Mouse (Mus musculus) neural tube, embryonic 10.5 days (tissue): Measurements from ENCODE around the gene Ranbp9.

Experiments
- DNase-seq: peaks from one replicate; pipeline ENCODE4 v3.0.0-alpha.2; 2017; ENCODE audit warnings: low spot score; ENCODE audit errors: extremely low spot score

Gene Ranbp9

DNA sequence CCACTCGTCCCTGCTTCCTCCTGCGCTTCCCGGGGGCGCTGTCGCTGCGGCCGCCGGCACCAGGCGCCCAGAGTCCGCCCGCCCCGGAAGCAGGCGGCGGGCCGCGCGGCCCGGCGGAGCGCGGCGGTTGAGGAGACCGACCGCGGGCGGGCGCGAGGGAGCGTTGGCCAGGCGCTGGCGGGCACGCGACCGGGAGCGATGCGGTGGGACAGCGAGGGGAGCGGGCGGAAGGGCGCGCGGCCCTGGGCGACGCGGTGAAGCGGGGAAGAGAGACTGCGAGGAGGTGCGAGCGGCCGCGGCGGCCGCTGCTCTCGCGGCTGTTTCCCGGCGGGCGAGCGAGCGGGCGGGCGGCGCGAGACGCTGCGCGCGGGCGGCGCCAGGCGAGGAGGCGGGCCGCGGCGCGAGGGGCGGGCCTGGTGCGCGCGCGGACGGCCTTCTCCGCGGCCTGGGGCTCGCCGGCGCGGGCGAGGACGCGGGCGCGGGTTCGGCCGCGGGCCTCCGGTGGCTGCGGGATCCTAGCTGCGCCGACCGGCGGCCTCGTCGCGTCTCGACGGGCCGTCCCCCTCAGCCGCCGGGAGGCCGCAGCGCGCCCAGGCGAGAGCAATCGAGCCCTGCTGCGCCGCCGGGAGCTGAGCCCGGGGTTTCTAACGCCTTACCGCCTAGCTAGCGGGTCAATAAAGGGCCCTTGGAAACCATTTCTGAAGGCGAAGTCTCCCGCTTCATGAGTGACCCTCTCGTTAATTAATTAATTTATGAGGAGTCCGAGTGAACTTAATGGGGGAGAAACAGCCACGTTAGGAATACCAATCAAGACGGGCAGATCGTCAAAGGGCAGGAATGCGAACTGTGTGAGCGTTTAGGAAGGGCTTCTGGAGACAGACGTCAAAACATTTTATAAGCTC, at the start of gene Ranbp9:
Gene Ranbp9, minus strand, starts transcription at position 326 of the 902 bp plus-strand sequence.
- DNase-seq: peak; percentile 82

DNA sequence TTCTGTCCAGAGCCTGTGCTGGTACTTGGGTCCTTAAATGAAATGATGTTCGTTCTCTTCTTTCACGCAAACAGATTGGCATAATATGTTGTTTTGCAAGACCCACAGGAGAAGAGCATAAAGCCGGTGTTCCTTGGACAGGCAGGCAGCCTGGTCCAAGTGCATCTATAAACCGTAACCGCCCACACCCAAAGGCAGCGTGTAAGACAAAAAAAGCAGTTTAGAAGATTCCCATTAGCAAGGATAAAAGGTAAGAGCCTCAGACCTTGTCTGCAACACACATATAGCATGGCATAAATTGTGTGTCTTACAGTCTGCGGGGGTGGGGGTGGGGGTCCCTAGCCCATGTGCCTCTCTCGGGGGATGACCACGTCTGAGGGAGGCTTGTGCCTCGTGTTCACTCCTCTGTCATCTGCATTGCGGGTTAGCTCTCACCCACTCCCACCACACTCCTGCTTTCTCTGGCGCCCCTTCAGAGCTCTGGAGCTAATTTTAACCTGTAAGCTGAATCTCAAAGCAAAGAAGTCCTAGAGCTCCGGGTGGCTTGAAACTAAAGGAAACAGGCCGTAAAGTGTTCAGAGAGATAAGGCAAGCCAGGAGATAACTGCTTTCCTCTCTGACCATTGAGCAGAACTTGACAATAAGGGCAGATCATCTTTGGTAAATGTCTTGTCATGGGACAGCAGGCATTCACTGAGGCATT, 49.2 kb upstream of the Ranbp9 start:
- DNase-seq: no peak

DNA sequence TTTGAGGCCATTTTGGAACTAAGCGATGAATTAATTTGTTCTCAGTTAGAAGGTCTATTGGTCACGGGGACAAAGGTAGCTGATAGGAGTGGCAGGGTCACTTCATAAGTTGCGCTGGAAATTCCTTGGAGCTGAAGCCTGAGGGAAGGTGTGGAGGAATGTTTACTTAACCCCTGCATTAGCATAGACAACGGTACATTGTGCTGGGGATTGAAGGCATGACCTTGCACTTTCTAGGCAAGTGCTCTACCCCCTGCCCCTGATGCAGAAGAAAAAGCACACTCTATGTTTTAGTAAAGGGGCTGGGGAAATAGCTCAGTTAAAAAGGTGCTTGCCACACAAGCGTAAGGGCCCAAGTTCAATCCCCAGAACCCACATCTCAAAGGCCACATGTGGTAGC, 45.2 kb upstream of the Ranbp9 start:
- no peak for DNase-seq

DNA sequence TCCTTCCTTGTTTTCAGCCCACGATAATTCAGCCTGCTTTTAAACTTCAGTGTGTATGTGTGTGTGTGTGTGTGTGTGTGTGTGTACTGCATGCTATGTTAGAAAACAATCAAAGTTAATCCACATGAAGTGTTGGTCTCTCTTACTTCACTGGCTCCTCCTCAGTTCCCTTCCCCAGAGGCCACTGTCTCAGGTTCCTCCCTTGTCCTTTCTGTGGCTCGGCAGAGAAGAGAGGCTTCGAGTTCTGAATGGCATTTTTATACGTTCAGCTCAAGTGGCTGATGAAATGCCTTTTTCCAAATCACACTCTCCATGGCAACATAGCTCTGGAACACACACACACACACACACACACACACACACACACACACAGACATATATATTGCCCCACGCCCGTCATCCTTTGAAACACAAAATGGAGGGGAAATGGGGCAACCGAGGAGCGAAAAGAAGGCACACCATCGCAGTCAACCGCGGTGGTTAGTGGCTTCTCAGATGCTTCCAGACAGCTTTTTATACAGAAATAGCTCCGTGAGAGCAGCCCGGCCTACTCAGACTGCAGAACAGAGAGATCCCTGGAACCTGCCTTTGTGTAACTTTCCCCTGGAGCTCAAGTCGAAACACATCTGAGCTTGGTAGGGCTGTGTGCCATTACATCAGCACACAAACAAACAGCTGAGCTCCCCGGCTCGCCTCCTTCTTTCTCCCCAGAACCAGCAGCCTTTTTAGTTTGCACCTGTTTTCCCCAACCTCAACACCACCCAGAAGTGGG, 44.5 kb upstream of the Ranbp9 start:
- no peak for DNase-seq

DNA sequence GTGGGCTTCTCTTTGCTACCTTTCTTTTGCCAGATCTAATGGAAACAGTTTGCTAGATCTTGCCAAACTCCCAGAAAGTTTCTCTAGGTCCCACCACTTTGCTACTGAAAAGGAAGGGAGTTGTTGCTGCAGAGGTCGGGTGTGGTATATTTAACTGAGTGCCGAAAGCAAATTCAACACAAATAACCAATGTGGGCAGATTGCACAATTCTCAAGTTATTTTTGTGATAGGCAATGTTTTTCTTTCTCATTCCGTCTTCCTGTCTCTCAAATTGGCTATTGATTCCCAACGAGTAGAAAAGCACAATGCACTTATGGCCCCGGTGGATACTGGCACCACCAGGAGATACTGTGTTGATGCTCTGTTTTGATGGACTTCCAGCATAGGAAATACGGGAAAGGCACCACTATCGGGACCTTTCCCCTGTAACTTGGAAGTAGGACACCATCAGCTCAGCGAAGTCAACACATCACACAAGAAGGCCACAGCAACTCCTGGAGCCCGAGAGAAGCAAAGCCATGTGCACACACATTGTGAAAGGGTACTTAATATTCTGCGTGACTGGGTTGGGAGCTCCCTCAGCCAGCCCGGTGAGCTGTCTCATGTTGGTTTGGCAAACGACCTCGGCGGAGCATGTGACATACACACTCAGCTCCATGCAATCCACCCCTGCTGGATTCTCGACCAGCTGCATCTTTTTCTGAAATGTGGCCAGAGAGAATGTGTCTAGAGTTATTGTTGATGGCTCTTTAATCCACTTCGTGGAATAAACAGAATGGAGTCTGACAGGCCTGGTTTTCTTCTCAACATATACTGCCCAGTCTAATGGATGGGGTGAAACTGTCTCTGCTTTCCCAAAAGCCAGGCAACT, 43.6 kb upstream of the Ranbp9 start:
- no peak for DNase-seq

DNA sequence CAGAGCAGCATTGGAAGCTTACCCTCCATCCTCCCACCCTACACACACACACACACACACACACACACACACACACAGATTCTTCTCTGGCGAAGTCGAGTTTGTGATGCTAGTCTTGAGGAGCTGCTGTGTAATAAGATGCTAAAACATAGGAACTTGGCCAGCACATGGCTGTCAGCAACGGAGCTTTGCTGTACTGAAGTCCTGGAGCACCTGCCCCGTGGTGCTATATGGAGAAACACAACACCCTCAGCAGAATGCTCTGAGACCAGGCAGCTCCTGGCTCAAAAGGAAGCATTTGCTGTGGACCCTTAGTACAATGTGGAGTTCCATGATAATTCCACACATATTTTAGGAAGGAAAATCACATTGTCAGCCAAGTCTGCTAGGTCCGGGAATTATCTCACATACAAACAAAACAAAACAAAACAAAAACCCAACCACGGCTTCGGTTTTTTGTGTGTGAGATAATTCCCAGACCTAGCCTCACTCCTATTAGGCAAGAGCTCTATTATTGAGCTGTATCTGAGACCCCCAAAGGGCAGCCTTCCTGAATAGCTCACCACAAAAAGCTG, 42.9 kb upstream of the Ranbp9 start:
- DNase-seq: no peak

DNA sequence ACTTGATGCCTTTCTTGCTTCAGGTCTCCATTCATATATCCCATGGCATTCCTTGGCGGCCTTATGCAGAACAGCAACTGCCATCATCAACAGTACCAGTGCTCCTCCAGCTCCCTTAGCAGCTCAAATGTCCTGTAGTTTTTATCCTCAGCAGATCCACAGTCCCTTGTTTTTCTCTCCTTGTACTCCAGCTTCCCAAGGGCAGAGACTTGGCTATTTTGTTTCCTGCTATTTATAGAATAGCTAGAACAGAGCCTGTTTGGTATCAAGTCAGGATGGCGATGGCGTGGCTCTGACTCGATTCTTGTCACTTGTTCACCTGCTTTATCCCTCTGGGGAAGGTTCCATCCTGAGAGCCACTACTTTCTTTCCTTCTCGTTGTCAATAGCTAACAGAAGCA, 40.9 kb upstream of the Ranbp9 start:
- DNase-seq: no peak

DNA sequence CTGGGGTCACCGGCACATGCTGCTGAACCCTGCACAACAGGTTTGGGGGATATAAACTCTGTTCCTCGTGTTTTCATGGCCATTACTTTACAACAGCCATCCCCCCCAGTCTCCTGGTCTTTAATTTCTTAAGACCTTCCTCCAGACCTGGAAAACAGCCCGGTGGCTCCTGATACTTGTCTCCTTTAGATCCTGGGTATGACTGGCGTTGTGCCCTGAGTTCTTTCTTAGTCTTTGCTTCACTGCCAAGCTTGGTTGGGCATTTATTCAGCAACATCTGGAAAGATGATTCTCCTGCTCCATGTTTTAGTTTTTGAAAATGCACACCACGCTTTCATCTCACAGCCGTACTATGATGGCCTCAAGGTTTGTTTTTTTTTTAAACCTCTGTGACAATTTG, 38.2 kb upstream of the Ranbp9 start:
- DNase-seq: no peak

DNA sequence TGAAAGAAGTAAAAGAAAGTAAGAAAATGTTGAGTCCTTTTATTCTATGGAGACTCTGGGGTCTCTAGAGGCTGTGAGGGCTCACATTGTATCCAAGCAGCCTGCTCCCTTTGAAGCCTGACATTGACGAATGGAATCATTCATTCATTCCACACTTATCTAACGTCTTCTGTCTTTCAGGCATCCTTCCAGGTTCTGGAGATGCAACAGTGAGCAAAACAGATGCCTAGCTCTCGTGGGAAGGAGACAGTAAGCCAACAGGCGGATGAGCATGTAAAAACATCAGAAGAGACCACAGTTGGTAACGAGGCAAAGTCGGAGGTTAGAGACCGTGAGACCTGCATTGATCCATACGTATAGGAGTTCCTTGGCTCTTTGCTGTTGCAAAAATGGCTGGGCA, 36.3 kb upstream of the Ranbp9 start:
- no peak for DNase-seq

DNA sequence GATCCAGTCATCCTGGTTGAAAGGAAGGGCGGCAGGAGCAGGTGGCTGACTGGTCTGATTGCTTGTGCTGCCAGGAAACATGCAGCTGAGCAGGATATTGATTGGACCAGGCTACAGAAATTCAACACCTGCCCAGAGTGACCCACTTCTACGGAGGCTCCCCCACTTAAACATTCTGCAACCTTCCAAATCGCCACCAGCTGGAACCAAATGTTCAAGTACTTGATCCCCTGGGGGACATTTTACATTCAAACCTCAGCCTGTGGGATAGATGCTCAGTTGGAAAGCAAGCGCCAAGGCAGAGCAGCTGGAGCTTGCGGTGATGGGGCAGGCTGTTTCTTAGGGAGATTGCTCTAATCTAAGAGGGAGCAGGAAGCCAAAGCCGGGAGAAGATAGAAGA, 35.8 kb upstream of the Ranbp9 start:
- DNase-seq: no peak

DNA sequence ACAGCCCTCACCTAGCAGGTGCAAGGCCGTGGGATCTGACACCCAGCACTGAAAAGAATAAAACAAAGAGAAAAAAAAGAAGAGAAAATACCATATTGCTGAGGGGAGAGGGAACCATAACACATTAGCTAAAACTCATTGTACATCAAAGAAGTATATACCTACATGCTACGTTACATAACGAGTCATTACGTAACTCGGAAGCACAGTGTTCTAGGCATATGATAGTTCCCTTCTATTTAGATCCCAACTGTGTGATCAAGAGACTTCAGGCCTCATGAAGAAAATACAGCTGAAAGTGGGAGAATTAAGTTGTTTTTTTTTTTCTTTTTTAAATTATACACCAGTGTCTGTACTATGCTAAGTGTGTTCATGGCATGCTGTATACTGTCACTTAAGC, 35.0 kb upstream of the Ranbp9 start:
- DNase-seq: no peak

DNA sequence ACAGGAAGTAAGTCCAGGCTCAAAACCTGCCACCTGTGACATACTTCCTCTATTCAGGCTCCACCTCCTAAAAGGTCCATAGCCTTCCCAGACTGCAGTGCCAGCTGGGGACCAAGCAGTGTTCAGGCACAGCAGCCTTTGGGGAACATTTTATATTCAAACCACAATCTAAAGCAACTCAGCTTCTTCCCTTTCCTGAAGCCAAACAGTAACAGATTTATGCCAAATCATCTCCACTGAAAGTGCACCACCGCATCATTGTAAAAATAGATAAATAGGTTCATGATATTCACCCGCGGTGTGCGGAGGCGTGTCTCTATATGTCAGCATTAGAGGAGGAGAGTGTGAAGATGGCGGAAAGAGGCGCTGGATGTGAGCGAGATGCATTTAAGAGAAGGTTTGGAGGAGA, 33.9 kb upstream of the Ranbp9 start:
- no peak for DNase-seq

DNA sequence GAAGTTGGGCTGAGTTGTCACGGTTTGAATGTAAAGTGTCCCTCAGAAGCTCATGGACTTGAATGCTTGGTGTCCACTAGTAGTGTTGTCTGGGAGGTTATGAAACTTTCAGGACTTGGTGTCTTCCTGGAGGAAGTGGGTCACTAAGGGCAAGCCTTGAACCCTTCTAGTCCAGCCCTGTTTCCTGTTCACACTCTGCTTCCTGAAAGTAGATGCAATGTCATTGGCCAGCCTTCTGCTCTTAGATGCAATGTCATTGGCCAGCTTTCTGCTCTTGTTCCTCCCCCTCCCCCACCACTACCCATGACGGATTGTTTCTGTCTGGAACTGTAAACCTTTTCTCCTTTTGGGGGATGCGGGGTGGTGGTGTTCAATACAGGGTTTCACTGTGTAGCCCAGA, 31.7 kb upstream of the Ranbp9 start:
- DNase-seq: no peak

DNA sequence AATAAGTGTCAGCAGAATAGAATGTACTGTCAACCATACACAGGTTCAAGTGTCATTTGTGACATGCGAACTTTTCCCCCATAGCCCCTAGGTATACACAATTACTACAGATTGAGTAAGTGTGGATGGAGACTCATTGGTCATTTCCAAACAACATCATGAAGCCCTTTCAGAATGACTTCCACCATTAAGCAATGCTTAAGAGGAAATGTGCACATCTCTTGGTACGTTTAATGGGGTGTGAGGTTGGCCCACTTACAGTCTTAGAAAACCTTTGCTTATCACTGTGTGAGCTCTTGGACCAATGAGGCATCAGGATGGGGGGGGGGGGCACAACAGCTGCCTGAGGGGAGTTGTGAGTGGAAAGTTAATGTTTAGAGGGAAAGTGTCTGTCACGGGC, 24.7 kb upstream of the Ranbp9 start:
- DNase-seq: no peak

DNA sequence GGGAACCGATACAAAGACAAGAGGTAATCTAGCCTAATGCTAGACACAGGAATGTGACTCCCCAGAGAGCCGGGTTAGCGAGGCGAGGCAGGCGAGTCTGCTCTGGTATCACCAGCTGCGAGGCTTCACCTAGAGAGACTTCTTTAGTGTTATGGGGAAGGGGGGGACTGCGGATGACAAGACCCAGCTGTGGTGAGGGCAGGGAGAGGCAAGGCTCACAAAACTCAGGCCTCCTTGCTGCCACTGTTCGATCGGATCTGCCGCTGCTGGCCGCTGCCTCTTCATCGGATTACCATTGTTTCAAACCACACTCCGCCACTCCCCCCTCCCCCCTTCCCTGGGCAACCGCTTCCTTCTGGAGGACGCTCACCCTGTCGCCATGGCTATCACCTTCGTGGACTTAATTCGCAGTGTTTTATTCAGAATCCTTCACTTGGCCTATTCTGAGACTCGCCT, 22.3 kb upstream of the Ranbp9 start:
- DNase-seq: peak; percentile 62

DNA sequence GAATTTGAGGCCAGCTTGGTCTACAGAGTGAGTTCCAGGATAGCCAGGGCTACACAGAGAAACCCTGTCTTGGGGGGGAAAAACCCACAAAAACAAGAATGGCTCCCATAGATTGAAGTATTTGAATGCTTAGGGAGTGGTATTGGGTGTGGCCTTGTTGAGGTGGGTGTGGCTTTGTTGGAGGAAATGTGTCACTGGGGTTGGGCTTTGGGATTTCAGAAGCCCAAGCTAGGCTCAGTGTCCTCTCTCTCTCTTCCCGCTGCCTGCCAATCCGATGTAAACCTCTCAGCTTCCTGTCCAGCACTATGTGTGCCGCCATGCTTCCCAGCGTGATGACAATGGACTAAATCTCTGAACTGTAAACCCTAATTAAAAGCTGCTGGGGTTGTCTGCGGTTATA, 20.5 kb upstream of the Ranbp9 start:
- DNase-seq: no peak

DNA sequence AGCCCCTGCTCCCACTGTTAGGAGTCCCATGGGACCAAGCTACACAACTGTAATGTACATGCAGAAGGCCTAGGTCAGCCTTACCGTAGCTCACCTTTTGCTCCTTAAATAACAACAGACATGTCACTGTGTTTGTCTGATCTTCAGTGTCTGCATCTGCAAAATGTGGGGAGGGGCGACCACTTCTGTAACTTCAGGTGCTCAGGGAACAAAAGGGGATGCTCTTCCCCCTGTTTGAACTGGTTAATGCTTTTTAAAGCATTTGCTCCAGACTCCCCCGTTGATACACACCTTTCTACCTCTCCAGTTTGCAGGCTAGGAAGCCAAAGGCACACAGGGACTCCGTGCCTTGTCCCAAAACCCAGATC, 19.4 kb upstream of the Ranbp9 start:
- no peak for DNase-seq

DNA sequence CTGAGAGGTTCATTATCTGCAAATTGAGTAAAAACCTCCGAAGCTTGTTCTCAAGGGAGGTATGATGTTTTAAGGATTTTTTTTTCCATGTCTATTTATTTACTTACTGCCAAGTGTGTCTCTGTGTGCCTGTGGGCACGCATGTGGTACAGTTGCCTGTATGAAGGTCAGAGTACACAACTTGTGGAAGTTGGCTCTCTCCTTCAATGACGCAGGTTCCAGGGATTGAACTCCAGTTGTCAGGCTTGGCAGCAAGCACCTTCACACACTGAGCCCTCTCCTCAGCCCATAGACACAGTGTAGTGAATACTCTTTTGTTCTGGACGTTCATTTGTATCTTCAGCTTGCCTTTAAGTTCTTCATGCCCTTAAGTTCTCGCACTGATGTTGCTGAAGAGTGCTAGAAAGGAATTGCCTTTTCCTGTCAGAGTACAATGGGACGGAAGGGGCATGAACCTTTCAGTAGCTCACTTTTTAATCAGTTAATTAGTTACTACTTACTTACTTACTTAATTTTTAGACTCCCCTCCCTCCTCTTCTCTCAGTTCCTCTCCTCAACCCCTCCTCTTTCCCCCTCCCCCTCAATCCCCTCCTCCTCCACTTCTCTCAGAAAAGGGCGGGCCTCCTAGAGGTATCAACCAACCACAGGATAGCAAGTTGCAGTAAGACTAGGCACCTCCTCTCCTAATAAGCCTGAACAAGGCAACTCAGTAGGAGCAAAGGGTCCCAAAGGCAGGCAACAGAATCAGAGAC, 18.8 kb upstream of the Ranbp9 start:
- no peak for DNase-seq

DNA sequence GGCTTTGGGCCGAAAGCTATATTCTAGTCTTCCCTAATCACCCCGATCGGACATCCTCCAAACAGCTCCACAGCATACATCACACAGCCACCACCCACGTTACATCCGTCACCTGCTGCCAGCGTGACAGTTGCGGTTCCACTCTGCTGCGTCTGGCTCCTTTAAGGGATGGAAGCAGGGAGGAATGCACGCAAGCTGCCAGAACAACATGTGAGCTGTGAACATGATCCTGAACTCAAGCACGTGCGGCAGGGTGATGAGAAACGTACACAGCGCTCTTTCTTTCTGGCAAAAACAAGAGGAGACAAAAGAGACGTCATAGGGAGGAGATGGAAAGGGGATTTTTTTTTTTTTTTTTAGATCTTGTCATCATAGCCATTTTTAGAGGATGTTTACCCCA, 17.8 kb upstream of the Ranbp9 start:
- no peak for DNase-seq

DNA sequence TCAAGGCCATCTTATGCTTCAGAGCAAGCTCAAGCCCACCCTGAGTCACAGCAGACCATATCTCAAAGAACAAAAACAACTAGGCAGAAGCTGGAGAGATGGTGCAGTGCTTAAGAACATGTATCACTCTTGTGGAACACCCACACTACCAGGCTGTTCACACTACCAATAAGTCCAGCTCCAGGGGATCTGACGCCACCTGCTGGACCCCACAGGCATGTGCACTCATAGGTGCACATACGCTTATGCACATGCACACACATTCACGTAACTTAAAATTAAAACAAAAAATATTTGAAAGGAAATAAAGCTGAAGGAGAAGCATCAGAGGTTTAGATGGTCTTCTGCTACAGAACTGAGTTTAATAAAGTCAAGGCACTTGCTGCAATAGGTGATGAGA, 16.7 kb upstream of the Ranbp9 start:
- no peak for DNase-seq
